Mouse (Mus musculus) gastrocnemius, postnatal 14 days (tissue): ENCODE data around the gene Cbwd1. TPM values are rescaled to one million over a fixed set of nuclear protein-coding genes. Genes with fewer than 3 reads are reported as not detected.
A peak's percentile ranks its signal among the peaks of the same experiment; 100 is the strongest.

Experiments used
- DNase-seq: peaks from one replicate; pipeline ENCODE4 v3.0.0; 2021; ENCODE audit warnings: mixed read lengths
- intact Hi-C: fragments of 180-260 bp; cut with DNase I; formaldehyde crosslinking; loops from one replicate; pipeline ENCODE4 v1.15.1; 2025; ENCODE audit warnings: low total_unique reads
- total RNA-seq, 2 experiments: library from RNA; stranded (reverse); gene quantifications; 2 replicates each; pipeline ENCODE4 v1.2.3; 2021

The Cbwd1 gene
- total RNA-seq, 2 experiments from 2014 or later = 10.4 to 11.0 TPM

- intact Hi-C loops = no loop called here
- DNase-seq = peak; percentile 9
These were observed 19.9 kb upstream of the Cbwd1 start for GRCm38 (mm10) chr19:24981294-24981693.

- intact Hi-C loops = no loop called here
These were observed 17.7 kb upstream of the Cbwd1 start for GRCm38 (mm10) chr19:24978852-24979842.

GRCm38 (mm10) chr19:24977991-24978390 is 16.6 kb upstream of the Cbwd1 start:
- no peak for DNase-seq
- intact Hi-C loops = no loop called here

More at GRCm38 (mm10) chr19:24978852-24979842, 17.7 kb upstream of the Cbwd1 start:
- DNase-seq = no peak

- intact Hi-C loops = no loop called here
- DNase-seq = no peak
These were observed 11.4 kb upstream of the Cbwd1 start for GRCm38 (mm10) chr19:24972701-24973390.

- DNase-seq = no peak
- intact Hi-C loops = no loop called here
These were observed 9.9 kb upstream of the Cbwd1 start for GRCm38 (mm10) chr19:24971307-24971706.

GRCm38 (mm10) chr19:24966941-24967340 is 5.5 kb upstream of the Cbwd1 start:
- DNase-seq = no peak
- intact Hi-C loops = loop anchor here (10.0 kb wide), 2 partner anchors 138 to 368 kb away; no protein-coding TSS in a partner anchor

- DNase-seq = no peak
- intact Hi-C loops = loop anchor here (10.0 kb wide), 2 partner anchors 139 to 369 kb away; no protein-coding TSS in a partner anchor
These were observed 4.8 kb upstream of the Cbwd1 start for GRCm38 (mm10) chr19:24966203-24966602.

- intact Hi-C loops = no loop called here
- no peak for DNase-seq
These were observed 2.9 kb downstream of the Cbwd1 start for GRCm38 (mm10) chr19:24958531-24958930.

- intact Hi-C loops = no loop called here
- DNase-seq = no peak
These were observed 15.7 kb downstream of the Cbwd1 start for GRCm38 (mm10) chr19:24945521-24946262.

GRCm38 (mm10) chr19:24937084-24937483 is 24.3 kb downstream of the Cbwd1 start:
- peak; percentile 7 for DNase-seq
- intact Hi-C loops = no loop called here

GRCm38 (mm10) chr19:24929041-24929440 is 32.4 kb downstream of the Cbwd1 start:
- intact Hi-C loops = no loop called here

GRCm38 (mm10) chr19:24920866-24921265 is 40.5 kb downstream of the Cbwd1 start:
- intact Hi-C loops = no loop called here
- no peak for DNase-seq

More at GRCm38 (mm10) chr19:24929041-24929440, 32.4 kb downstream of the Cbwd1 start:
- no peak for DNase-seq

- DNase-seq = no peak
- intact Hi-C loops = no loop called here
These were observed 52.8 kb downstream of the Cbwd1 start for GRCm38 (mm10) chr19:24908385-24909155.

GRCm38 (mm10) chr19:24907655-24908054 is 53.8 kb downstream of the Cbwd1 start:
- DNase-seq = no peak

GRCm38 (mm10) chr19:24902821-24903220 is 58.6 kb downstream of the Cbwd1 start:
- intact Hi-C loops = no loop called here
- DNase-seq = no peak

More at GRCm38 (mm10) chr19:24907655-24908054, 53.8 kb downstream of the Cbwd1 start:
- intact Hi-C loops = no loop called here

GRCm38 (mm10) chr19:24902256-24902655 is 59.2 kb downstream of the Cbwd1 start:
- no peak for DNase-seq
- intact Hi-C loops = no loop called here

- intact Hi-C loops = no loop called here
- DNase-seq = no peak
These were observed 59.7 kb downstream of the Cbwd1 start for GRCm38 (mm10) chr19:24901666-24902065.

- no peak for DNase-seq
- intact Hi-C loops = no loop called here
These were observed 60.7 kb downstream of the Cbwd1 start, which contains the start of gene Foxd4 for GRCm38 (mm10) chr19:24900581-24901220. Gene Foxd4, minus strand, starts transcription at chr19:24901197.
